Mouse (Mus musculus): ENCODE results near the gene Plpp2. TPM values are rescaled to one million over a fixed set of nuclear protein-coding genes. Genes with fewer than 3 reads are reported as not detected.

Plpp2 gene
- polyA plus RNA-seq, 1 experiment: 2.6 TPM

DNA sequence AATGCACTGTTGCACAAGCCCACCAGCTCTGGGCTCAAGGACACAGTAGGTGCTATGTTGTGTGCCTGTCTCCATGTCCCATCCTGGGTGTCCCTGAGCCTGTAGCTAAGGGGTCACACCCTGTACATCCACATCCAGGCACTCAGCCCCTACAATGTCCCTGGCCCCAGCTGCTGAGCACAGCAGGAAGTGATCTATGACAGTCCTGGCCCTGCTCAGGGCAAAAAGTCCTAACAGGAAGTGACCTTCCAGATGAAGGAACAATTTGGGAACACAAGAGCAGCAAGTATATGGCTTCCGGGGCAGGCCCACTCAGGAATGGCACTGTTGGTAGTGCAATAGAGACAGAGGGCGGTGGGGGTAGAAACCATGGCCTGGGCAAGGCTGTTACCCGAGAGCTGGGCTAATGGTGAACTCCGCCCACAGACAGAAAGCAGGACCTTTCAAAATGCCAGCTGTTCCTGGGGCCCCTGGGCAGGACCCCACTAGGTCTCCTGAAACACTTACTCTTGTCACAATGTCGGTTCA, 13.6 kb upstream of the Plpp2 start:
- no peak overlapping the region for H3K27ac ChIP-seq (ENCODE audit: control insufficient read depth, insufficient read depth, low read depth, low read length, poor library complexity)
- 71% methylated on average over 5 of the region's 5 CpGs for WGBS

GRCm38 (mm10) chr10:79546483-79546882, 12.9 kb upstream of the Plpp2 start:
- H3K4me3 ChIP-seq (replicated peaks; ENCODE audit: control insufficient read depth, low read depth, low read length): no peak overlapping the region
- no peak overlapping the region for H3K27ac ChIP-seq (ENCODE audit: control insufficient read depth, insufficient read depth, low read depth, low read length, poor library complexity)
- TF ChIP-seq POLR2A (IDR thresholded peaks at IDR 0.05; ENCODE audit: borderline replicate concordance, control insufficient read depth, low read depth, low read length): no peak
- no peak for TF ChIP-seq CTCF (IDR thresholded peaks at IDR 0.05; ENCODE audit: control insufficient read depth, insufficient read depth, low read length)
- H3K4me1 ChIP-seq (ENCODE audit: control insufficient read depth, insufficient read depth, low read length): no peaks in the 10 kb centered on the region
- WGBS: 89% methylated on average over 11 of the region's 11 CpGs

More for the DNA sequence above, 13.6 kb upstream of the Plpp2 start:
- Histone ChIP-seq H3K4me1 (ENCODE audit: control insufficient read depth, insufficient read depth, low read length) (no peaks in the 10 kb centered on the region), H3K4me3 (replicated peaks; ENCODE audit: control insufficient read depth, low read depth, low read length) (no peak overlapping the region)
- TF ChIP-seq POLR2A (IDR thresholded peaks at IDR 0.05; ENCODE audit: borderline replicate concordance, control insufficient read depth, low read depth, low read length) (no peak), CTCF (IDR thresholded peaks at IDR 0.05; ENCODE audit: control insufficient read depth, insufficient read depth, low read length) (no peak)

- Histone ChIP-seq H3K27ac (ENCODE audit: control insufficient read depth, insufficient read depth, low read depth, low read length, poor library complexity) (no peak overlapping the region), H3K4me3 (replicated peaks; ENCODE audit: control insufficient read depth, low read depth, low read length) (no peak overlapping the region), H3K4me1 (ENCODE audit: control insufficient read depth, insufficient read depth, low read length) (no peaks in the 10 kb centered on the region)
- WGBS: 86% methylated on average over 12 of the region's 12 CpGs
- no peak for TF ChIP-seq POLR2A (IDR thresholded peaks at IDR 0.05; ENCODE audit: borderline replicate concordance, control insufficient read depth, low read depth, low read length)
- TF ChIP-seq CTCF (IDR thresholded peaks at IDR 0.05; ENCODE audit: control insufficient read depth, insufficient read depth, low read length): no peak
Measured at GRCm38 (mm10) chr10:79545891-79546290, 12.3 kb upstream of the Plpp2 start.

- Histone ChIP-seq H3K27ac (ENCODE audit: control insufficient read depth, insufficient read depth, low read depth, low read length, poor library complexity) (no peak overlapping the region), H3K4me1 (ENCODE audit: control insufficient read depth, insufficient read depth, low read length) (no peaks in the 10 kb centered on the region), H3K4me3 (replicated peaks; ENCODE audit: control insufficient read depth, low read depth, low read length) (no peak overlapping the region)
- TF ChIP-seq POLR2A (IDR thresholded peaks at IDR 0.05; ENCODE audit: borderline replicate concordance, control insufficient read depth, low read depth, low read length) (no peak), CTCF (IDR thresholded peaks at IDR 0.05; ENCODE audit: control insufficient read depth, insufficient read depth, low read length) (no peak)
- 95% methylated on average over 5 of the region's 5 CpGs for WGBS
Measured at GRCm38 (mm10) chr10:79544631-79545030, 11.0 kb upstream of the Plpp2 start.

- TF ChIP-seq CTCF (IDR thresholded peaks at IDR 0.05; ENCODE audit: control insufficient read depth, insufficient read depth, low read length) (no peak), POLR2A (IDR thresholded peaks at IDR 0.05; ENCODE audit: borderline replicate concordance, control insufficient read depth, low read depth, low read length) (no peak)
- H3K27ac ChIP-seq (ENCODE audit: control insufficient read depth, insufficient read depth, low read depth, low read length, poor library complexity): no peak overlapping the region
- no peaks in the 10 kb centered on the region for H3K4me1 ChIP-seq (ENCODE audit: control insufficient read depth, insufficient read depth, low read length)
- no peak overlapping the region for H3K4me3 ChIP-seq (replicated peaks; ENCODE audit: control insufficient read depth, low read depth, low read length)
- 81% methylated on average over 9 of the region's 9 CpGs for WGBS
Measured at GRCm38 (mm10) chr10:79543884-79544597, 10.4 kb upstream of the Plpp2 start.

DNA sequence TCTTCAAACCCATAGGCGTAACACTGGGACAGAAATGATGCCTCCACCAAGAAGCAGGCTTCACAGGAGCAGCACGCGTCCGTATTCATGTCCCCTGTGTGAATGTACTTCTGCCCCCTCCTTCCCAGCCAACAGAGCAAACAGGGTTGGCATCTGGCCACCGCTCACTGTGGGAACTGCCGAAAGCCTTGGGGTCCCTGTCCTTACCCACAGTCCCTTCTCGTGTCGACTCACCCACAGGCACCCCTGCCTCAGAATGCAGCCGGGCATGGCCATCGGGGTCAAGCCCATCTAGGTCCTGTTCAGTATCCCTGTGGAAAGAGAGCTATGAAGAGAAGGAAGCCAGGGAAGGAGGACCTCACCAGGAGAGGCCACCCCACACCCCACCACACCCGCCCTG, 8.6 kb upstream of the Plpp2 start:
- Histone ChIP-seq H3K4me1 (ENCODE audit: control insufficient read depth, insufficient read depth, low read length) (no peaks in the 10 kb centered on the region; the same call in 1 of the 2 replicates), H3K4me3 (replicated peaks; ENCODE audit: control insufficient read depth, low read depth, low read length) (no peak overlapping the region), H3K27ac (ENCODE audit: control insufficient read depth, insufficient read depth, low read depth, low read length, poor library complexity) (no peak overlapping the region)
- TF ChIP-seq CTCF (IDR thresholded peaks at IDR 0.05; ENCODE audit: control insufficient read depth, insufficient read depth, low read length): no peak
- 91% methylated on average over 11 of the region's 11 CpGs for WGBS

GRCm38 (mm10) chr10:79541522-79541921, 7.9 kb upstream of the Plpp2 start:
- Histone ChIP-seq H3K4me3 (replicated peaks; ENCODE audit: control insufficient read depth, low read depth, low read length) (no peak overlapping the region), H3K27ac (ENCODE audit: control insufficient read depth, insufficient read depth, low read depth, low read length, poor library complexity) (no peak overlapping the region), H3K4me1 (ENCODE audit: control insufficient read depth, insufficient read depth, low read length) (no peaks in the 10 kb centered on the region; the same call in 1 of the 2 replicates)
- WGBS: 90% methylated on average over 15 of the region's 15 CpGs
- TF ChIP-seq CTCF (IDR thresholded peaks at IDR 0.05; ENCODE audit: control insufficient read depth, insufficient read depth, low read length): no peak
- TF ChIP-seq POLR2A (IDR thresholded peaks at IDR 0.05; ENCODE audit: borderline replicate concordance, control insufficient read depth, low read depth, low read length): no peak

- TF ChIP-seq POLR2A (IDR thresholded peaks at IDR 0.05; ENCODE audit: borderline replicate concordance, control insufficient read depth, low read depth, low read length): no peak
- no peak for TF ChIP-seq CTCF (IDR thresholded peaks at IDR 0.05; ENCODE audit: control insufficient read depth, insufficient read depth, low read length)
- H3K4me3 ChIP-seq (replicated peaks; ENCODE audit: control insufficient read depth, low read depth, low read length): no peak overlapping the region
- no peaks in the 10 kb centered on the region; the same call in 1 of the 2 replicates for H3K4me1 ChIP-seq (ENCODE audit: control insufficient read depth, insufficient read depth, low read length)
- WGBS: 85% methylated on average over 11 of the region's 11 CpGs
- H3K27ac ChIP-seq (ENCODE audit: control insufficient read depth, insufficient read depth, low read depth, low read length, poor library complexity): no peak overlapping the region
Measured at GRCm38 (mm10) chr10:79540746-79541145, 7.2 kb upstream of the Plpp2 start.

Measured in bone marrow, adult 2 months (tissue).